Mouse (Mus musculus) myocyte (in vitro differentiated cells): ENCODE measurements around the gene Tenm2. TPM values are rescaled to one million over a fixed set of nuclear protein-coding genes. Genes with fewer than 3 reads are reported as not detected.

Experiments
- H3K27me3 ChIP-seq: one replicate; pipeline ENCODE4 v1.6.1; 2011; ENCODE audit not compliant: control insufficient read depth, insufficient read depth, insufficient read length
- H3K36me3 ChIP-seq: one replicate; pipeline ENCODE4 v1.6.1; 2011; ENCODE audit not compliant: control insufficient read depth, insufficient read depth
- H3K4me2 ChIP-seq: one replicate; pipeline ENCODE4 v1.6.1; 2011; ENCODE audit warnings: low read depth, control low read depth
- H3K4me3 ChIP-seq: one replicate; pipeline ENCODE4 v1.5.1; 2011; ENCODE audit warnings: mild to moderate bottlenecking, control low read depth, moderate library complexity
- H3K79me2 ChIP-seq: one replicate; pipeline ENCODE4 v1.6.1; 2011; ENCODE audit not compliant: control insufficient read depth, insufficient read depth
- H3ac ChIP-seq: one replicate; pipeline ENCODE4 v1.6.1; 2011; ENCODE audit not compliant: control insufficient read depth, insufficient read length
- CEBPB ChIP-seq: IDR thresholded peaks from 2 replicates; pipeline ENCODE4 v1.6.1; 2011; ENCODE audit warnings: mild to moderate bottlenecking, moderate library complexity; ENCODE audit not compliant: poor library complexity, insufficient read depth, severe bottlenecking
- E2F4 ChIP-seq: IDR thresholded peaks from one replicate; pipeline ENCODE4 v1.6.1; 2011; ENCODE audit warnings: mild to moderate bottlenecking, control low read depth, moderate library complexity; ENCODE audit not compliant: insufficient read depth
- MAX ChIP-seq: IDR thresholded peaks from one replicate; pipeline ENCODE4 v1.6.1; 2011; ENCODE audit warnings: low read depth, mild to moderate bottlenecking, control low read depth
- MYOD1 ChIP-seq, 3 experiments: IDR thresholded peaks; one replicate each; pipeline ENCODE4 v1.6.1; 2011; ENCODE audit warnings: control low read depth in 2 of 3, low read depth in 2 of 3, mild to moderate bottlenecking in 2 of 3, moderate library complexity in 1 of 3; ENCODE audit not compliant: insufficient read length in 2 of 3, control insufficient read depth in 1 of 3
- MYOG ChIP-seq, 3 experiments: IDR thresholded peaks; one replicate each; pipeline ENCODE4 v1.6.1; 2011; ENCODE audit warnings: control low read depth in 2 of 3, low read depth in 2 of 3, mild to moderate bottlenecking in 2 of 3; ENCODE audit not compliant: insufficient read length in 2 of 3, control insufficient read depth in 1 of 3, insufficient read depth in 1 of 3
- POLR2A ChIP-seq: IDR thresholded peaks from one replicate; pipeline ENCODE4 v1.6.1; 2011; ENCODE audit warnings: low read depth, mild to moderate bottlenecking, control low read depth, moderate library complexity; ENCODE audit not compliant: insufficient read length
- POLR2AphosphoS2 ChIP-seq: IDR thresholded peaks from one replicate; pipeline ENCODE4 v1.6.1; 2011; ENCODE audit warnings: low read depth, control low read depth; ENCODE audit not compliant: insufficient read length
- REST ChIP-seq: IDR thresholded peaks from one replicate; pipeline ENCODE4 v1.6.1; 2011; ENCODE audit warnings: mild to moderate bottlenecking, control low read depth, moderate library complexity; ENCODE audit not compliant: insufficient read depth, insufficient read length
- SRF ChIP-seq: IDR thresholded peaks from one replicate; pipeline ENCODE4 v1.6.1; 2011; ENCODE audit warnings: low read depth; ENCODE audit not compliant: control insufficient read depth, insufficient read length
- TCF12 ChIP-seq: IDR thresholded peaks from one replicate; pipeline ENCODE4 v1.6.1; 2011; ENCODE audit warnings: mild to moderate bottlenecking, control low read depth; ENCODE audit not compliant: poor library complexity, insufficient read depth, severe bottlenecking
- TCF3 ChIP-seq: IDR thresholded peaks from one replicate; pipeline ENCODE4 v1.6.1; 2011; ENCODE audit warnings: low read depth, control low read depth; ENCODE audit not compliant: insufficient read length
- USF1 ChIP-seq: IDR thresholded peaks from one replicate; pipeline ENCODE4 v1.6.1; 2011; ENCODE audit warnings: low read depth, mild to moderate bottlenecking, control low read depth, moderate library complexity
- polyA plus RNA-seq: library from polyadenylated mRNA; unstranded; fragments of >200 nt; fragmentation: generic; extraction: Trizol; gene quantifications from one replicate; pipeline ENCODE4 v1.2.1, GENCODE M21; 2012; ENCODE audit warnings: missing spikeins

Gene Tenm2
- polyA plus RNA-seq, 1 experiment, result 0.28 TPM

DNA sequence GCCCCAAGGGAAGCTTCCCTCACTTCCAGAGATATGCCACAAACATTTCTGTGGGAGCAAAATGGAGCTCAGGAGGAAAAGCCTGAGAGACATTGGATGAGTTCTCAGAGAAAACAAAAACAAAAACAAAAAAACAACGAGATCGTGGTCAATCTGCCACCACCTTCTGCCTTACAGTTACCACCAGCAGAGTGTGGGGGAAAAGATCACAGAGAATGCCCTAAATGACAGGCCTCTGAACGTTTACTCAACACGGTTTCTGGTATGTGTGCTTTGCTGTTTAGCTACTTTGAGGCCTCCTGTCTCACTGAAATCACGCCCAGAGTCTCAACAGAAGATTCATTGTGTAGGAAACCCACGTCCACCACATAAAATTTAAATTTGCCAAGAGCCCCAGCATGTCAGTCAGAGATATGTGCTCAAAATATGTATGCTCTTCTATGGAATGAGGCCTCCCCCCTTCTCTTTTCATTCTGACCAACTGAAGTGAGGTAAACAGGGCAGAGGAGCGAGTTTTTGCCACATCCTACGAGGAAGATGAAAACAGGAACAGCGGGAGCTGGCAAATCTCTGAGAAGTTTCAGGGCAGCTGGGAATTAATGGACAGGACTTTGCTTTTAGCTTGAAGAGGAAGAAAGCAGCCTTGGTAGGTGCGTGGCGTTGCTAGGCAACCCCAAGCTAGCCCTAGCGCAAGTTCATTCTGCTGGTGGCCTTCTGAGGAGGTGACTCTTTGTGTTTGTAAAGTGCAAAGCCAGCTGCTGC, 1126.6 kb downstream of the Tenm2 start:
- H3K79me2 ChIP-seq, result no peaks in the 10 kb centered on the region
- H3ac ChIP-seq, result no peak overlapping the region
- no peaks in the 10 kb centered on the region for H3K27me3 ChIP-seq
- H3K4me2 ChIP-seq, result no peak overlapping the region
- no peak overlapping the region for H3K4me3 ChIP-seq
- H3K36me3 ChIP-seq, result no peaks in the 10 kb centered on the region
- no peak for TF ChIP-seq POLR2AphosphoS2
- no peak for TF ChIP-seq POLR2A
- TF ChIP-seq REST, result no peak
- no peak for TF ChIP-seq CEBPB
- TF ChIP-seq USF1, result no peak
- TF ChIP-seq TCF12, result no peak
- TF ChIP-seq SRF, result no peak

DNA sequence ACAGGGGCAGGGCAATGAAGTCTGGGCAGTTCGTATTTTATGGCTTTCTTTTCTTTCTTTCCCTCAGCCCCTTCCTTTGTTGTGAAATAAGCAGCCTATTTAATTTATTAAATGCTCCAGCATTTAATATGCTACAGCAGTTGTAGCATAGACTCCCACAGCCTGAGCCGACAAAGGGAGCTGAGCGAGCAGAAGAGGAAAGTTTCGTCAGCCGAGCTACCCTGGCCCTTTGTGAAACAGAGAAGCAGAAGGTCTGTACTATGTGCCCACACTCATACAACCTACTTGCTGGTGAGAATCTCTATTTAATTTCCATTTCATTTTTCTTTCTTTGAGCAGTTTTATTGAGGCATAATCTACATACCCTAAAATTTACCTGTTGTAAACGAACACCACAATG, 1127.9 kb downstream of the Tenm2 start:
- TF ChIP-seq E2F4, result no peak
- no peak for TF ChIP-seq CEBPB
- no peak for TF ChIP-seq MYOD1 (IDR thresholded peaks at IDR 0.05; ENCODE audit: control insufficient read depth in 1 of 3, insufficient read length in 2 of 3, low read depth in 2 of 3)
- no peak for TF ChIP-seq POLR2AphosphoS2
- no peak for TF ChIP-seq MYOG (IDR thresholded peaks at IDR 0.05; ENCODE audit: control insufficient read depth in 1 of 3, insufficient read depth in 1 of 3, insufficient read length in 2 of 3, low read depth in 2 of 3)
- no peak for TF ChIP-seq MAX
- TF ChIP-seq POLR2A, result no peak
- TF ChIP-seq SRF, result no peak
- no peak for TF ChIP-seq REST
- no peak for TF ChIP-seq USF1
- no peak overlapping the region for H3ac ChIP-seq
- no peak overlapping the region for H3K4me2 ChIP-seq

DNA sequence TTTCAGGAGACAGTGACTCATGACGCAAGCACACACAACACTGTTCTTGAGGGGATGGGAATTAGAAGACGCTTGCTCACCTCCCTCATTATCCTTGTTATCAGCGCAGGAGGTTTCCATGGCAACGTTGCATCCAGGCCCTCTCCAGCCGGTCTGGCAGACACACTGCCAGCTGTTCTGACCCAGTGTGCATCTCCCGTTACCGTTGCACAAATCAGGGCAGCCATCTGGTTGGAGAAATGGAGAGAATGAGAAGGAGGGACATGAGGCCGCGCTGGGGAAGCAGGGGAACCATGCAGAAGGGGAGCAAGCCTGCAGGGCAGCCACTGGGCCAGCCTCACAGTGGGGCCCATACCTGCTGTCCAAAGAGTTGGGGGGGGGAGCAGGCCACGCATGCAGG, 1129.1 kb downstream of the Tenm2 start:
- Histone ChIP-seq H3K36me3 (no peaks in the 10 kb centered on the region), H3K4me2 (no peak overlapping the region), H3ac (no peak overlapping the region), H3K4me3 (no peak overlapping the region), H3K79me2 (no peaks in the 10 kb centered on the region), H3K27me3 (no peaks in the 10 kb centered on the region)
- TF ChIP-seq USF1 (no peak), POLR2AphosphoS2 (no peak), MAX (no peak), TCF3 (no peak), SRF (no peak), CEBPB (no peak), REST (no peak), E2F4 (no peak), TCF12 (no peak), POLR2A (no peak), MYOG (IDR thresholded peaks at IDR 0.05; ENCODE audit: control insufficient read depth in 1 of 3, insufficient read depth in 1 of 3, insufficient read length in 2 of 3, low read depth in 2 of 3) (no peak), MYOD1 (IDR thresholded peaks at IDR 0.05; ENCODE audit: control insufficient read depth in 1 of 3, insufficient read length in 2 of 3, low read depth in 2 of 3) (no peak)

More for the DNA sequence above, 1127.9 kb downstream of the Tenm2 start:
- Histone ChIP-seq H3K4me3 (no peak overlapping the region), H3K36me3 (no peaks in the 10 kb centered on the region), H3K27me3 (no peaks in the 10 kb centered on the region), H3K79me2 (no peaks in the 10 kb centered on the region)

DNA sequence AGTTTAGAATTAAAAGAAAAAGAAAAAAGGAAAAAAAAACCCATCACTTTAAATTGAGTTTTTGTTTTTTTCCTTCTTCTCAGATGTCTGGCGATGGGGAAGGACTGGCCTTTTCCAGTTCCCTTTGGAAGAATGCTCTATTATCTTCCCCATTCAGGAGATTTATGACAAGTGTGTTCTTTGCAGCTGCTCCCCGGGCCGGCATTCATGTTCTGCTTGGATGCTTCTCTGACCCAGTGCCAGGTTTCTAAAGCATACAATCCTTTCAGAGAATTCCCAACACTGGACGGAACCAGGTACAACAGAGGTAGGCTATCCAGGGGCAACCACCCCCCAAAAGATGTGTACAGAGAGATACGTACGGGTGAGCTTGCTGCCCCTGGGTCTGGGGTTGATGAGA, 1132.2 kb downstream of the Tenm2 start:
- no peak overlapping the region for H3K4me3 ChIP-seq
- H3K79me2 ChIP-seq, result no peaks in the 10 kb centered on the region
- H3ac ChIP-seq, result no peak overlapping the region
- H3K27me3 ChIP-seq, result no peaks in the 10 kb centered on the region
- no peaks in the 10 kb centered on the region for H3K36me3 ChIP-seq
- TF ChIP-seq USF1, result no peak
- no peak for TF ChIP-seq SRF
- no peak for TF ChIP-seq TCF3
- no peak for TF ChIP-seq MYOD1 (IDR thresholded peaks at IDR 0.05; ENCODE audit: control insufficient read depth in 1 of 3, insufficient read length in 2 of 3, low read depth in 2 of 3)
- H3K4me2 ChIP-seq, result no peak overlapping the region

DNA sequence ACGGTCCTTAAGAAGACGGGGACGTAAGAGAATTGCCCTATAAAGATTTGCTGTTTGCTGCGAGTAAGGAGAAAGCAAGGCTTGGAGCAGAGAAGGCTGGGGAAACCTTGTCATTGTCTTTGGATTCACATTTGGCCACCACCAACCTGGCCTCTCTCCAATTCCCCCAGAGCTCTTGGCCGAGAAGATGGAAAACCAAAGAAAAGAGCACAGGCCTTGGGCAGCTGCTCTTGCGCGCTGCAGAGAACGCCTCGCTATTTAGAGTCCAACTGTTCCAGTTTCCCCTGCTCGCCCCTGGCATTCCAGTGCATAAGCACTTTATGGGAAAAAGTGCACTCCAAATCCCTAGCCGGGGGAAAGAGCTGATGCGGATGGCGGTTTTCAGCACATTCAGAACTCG, 1139.5 kb downstream of the Tenm2 start:
- Histone ChIP-seq H3K4me2 (no peak overlapping the region), H3K27me3 (no peaks in the 10 kb centered on the region), H3ac (no peak overlapping the region), H3K79me2 (no peaks in the 10 kb centered on the region), H3K36me3 (no peaks in the 10 kb centered on the region), H3K4me3 (no peak overlapping the region)
- TF ChIP-seq E2F4 (no peak), POLR2A (no peak), SRF (no peak), MYOG (IDR thresholded peaks at IDR 0.05; ENCODE audit: control insufficient read depth in 1 of 3, insufficient read depth in 1 of 3, insufficient read length in 2 of 3, low read depth in 2 of 3) (no peak), POLR2AphosphoS2 (no peak), USF1 (no peak), MAX (no peak), TCF12 (no peak), REST (no peak), TCF3 (no peak), CEBPB (no peak), MYOD1 (IDR thresholded peaks at IDR 0.05; ENCODE audit: control insufficient read depth in 1 of 3, insufficient read length in 2 of 3, low read depth in 2 of 3) (no peak)
